Mouse (Mus musculus) liver, adult (tissue): ENCODE measurements around the gene Nab2.
A peak's percentile ranks its signal among the peaks of the same experiment; 100 is the strongest.

Experiments
- GATA4 ChIP-seq: IDR thresholded peaks from 2 replicates; pipeline ENCODE4 v1.6.1; 2014; ENCODE audit warnings: mild to moderate bottlenecking, low read length; ENCODE audit not compliant: insufficient replicate concordance

Nab2 gene

DNA sequence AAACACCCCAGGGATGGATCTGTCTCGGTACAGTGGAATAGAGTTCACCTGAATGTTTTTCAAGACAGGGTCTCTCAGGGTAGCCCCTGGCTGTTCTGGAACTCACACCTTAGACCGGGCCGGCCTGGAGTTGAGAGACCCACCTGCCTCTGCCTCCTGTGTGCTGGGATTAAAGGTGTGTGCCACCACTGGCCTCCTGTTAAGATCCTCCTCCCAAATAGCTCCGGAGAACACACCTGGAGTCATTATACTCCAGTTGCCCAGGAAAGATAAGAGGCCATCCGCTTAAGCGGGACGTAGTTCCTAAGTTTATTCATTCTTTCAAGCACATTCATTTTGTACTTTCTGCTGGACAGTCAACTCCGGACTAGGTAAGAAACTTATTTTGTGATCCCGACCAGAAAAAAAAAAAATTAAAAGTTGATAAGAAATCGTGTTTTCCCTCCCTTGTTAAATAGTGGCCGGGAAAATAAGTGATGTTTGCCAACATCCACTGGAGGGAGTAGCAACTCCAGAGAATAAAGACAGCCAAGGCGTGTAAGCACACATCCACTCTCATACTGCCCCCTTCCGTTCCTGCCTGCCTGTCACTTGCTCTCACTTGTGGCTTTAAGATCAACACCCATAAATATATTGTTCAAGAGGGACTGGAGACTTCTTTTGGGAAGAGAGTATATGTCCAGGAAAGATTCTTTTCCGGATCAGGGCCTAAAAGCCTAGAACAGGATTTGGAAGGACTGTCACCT, 9.4 kb upstream of the Nab2 start:
- no peak for TF ChIP-seq GATA4

GRCm38 (mm10) chr10:127676691-127677548, 8.6 kb upstream of the Nab2 start:
- no peak for TF ChIP-seq GATA4

DNA sequence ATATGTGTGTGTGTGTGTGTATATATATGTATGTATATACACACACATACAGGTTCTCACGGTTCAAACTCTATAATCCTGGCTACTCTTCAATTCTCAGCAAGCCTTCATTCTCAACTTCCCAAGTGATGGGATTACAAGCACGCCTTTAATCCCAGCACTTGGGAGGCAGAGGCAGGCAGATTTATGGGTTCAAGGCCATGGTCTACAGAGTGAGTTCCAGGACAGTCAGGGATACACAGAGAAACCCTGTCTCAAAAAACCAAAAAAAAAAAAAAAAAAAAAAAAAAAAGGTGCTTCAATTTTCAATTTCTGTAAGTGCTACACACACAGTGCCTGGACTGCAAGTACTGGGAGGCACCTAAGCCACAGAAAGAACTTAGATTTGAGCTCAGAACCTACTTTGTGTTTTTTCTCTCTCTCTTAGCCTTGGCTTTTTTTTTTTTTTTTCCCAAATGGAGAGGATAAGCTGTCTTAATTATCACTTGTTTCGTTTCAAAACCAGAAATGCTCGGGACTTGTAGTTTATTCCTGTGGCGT, 7.6 kb upstream of the Nab2 start:
- no peak for TF ChIP-seq GATA4

DNA sequence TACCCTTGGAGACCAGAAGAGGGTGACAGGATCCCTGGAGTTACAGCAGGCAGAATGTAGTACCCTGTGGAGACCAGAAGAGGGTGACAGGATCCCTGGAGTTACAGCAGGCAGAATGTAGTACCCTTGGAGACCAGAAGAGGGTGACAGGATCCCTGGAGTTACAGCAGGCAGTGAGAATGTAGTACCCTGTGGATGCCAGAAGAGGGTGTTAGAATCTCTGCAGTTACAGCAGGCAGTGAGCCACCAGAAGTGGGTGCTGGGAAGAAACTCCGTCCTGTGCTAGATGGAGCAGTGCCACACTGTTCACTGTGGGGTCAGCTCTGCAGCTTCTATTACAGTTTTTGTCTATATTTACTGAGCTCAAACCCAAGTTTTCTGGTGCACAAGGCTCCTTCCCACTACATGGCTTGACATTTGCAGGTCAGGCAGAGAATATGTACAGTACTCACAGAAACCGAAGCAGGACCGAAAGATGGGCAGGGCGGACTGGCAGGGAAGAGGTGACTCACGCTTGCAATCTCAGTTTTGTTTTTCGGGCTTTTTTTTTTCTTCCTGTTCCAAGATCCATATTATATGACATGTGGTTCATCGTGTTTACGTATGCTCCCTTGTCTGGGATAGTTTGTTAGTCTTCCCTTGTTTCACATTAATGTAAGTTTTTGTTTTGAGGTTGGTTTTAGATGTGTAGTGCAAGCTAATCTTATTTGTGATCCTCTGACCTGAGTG, 6.6 kb upstream of the Nab2 start:
- no peak for TF ChIP-seq GATA4

DNA sequence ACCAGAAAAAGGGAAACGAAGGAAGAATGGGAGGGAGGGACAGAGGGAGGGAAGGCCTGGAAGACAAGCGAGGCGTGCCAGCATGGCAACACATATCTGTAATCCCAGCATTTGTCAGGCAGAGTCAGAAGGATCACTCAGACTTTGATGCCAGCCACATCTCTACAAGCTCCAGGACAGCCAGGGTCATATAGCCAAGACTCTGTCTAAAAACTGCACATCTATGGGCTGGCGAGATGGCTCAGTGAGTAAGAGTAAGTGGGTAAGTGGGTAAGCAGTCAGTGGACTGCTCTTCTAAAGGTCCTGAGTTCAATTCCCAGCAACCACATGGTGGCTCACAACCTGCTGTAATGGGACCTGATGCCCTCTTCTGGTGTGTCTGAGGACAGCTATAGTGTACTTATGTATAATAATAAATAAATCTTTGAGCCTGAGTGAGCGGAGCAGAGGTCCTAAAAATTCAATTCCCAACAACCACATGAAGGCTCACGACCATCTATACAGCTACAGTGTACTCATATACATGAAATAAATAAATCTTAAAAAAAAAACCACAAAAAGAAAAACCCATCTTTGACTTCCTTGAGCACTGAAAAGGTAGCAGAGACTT, 5.8 kb upstream of the Nab2 start:
- TF ChIP-seq GATA4 = no peak

GRCm38 (mm10) chr10:127671276-127671675, 2.9 kb upstream of the Nab2 start:
- no peak for TF ChIP-seq GATA4

DNA sequence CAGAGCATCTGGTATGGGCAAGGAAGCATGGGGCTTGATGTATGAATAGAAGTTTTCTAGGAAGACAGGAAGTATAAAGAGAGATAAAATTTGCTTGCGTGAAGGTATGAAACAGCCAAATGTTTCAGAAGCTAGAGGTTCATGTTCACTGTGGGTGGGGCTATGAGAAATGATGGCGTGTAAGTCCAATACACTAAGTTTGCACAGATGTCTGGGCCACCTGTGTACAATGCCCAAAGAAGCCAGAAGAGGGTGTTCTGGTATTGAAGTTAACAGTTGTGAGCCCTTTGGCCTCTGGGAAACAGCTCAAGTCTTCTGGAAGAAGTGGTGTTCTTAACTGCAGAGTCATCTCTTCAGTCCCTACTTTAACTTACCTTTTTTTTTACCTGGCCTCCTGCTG, 1.8 kb upstream of the Nab2 start:
- no peak for TF ChIP-seq GATA4

- no peak for TF ChIP-seq GATA4
These were observed 802 bp upstream of the Nab2 start for GRCm38 (mm10) chr10:127669170-127669569.

GRCm38 (mm10) chr10:127667269-127668092, 887 bp downstream of the Nab2 start:
- TF ChIP-seq GATA4 = no peak

GRCm38 (mm10) chr10:127666501-127667268, 1.7 kb downstream of the Nab2 start, which contains the start of gene Nemp1:
Nemp1 (plus strand) TSS chr10:127666901.
- peak; percentile 22; the same call in 1 of the 2 replicates for TF ChIP-seq GATA4

DNA sequence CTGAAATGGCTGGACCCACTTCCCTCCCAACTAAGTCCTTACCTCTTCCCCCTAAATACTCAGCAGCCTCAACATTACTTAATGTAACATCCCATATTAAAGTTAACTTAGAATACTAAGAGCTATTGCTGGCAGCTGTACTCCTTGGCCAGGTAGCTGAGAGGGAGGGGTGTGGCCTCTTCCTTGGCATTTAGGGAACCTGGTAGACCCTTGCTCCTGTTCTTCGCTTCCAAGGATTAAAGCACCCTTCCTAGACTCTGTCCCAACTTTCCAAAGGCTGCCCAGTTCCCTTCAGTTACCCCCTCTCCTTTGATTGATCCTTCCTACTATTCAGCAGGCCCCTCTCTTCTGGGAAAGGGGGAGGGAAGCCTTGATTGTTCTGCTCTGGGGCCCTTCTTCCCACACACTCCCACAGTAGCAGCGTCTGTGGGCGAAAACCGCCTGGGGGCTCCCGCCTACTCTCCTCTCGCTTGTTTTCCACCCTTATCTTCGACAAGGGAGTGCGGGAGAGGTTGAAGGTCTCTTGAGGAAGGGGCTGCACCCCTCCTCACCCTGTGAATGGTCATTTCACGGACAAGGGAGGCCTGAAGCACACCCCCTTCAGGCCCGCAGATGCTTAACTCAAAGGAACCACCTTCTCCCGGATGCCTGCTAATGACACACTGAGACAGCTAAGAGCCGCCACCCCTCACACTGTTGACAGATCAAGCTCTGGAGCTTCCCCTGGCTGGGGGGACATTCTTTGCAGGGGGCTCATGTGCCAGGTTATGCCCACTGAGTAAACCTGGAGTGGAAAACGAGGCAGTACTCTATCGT, 2.8 kb downstream of the Nab2 start:
- TF ChIP-seq GATA4 = no peak

- TF ChIP-seq GATA4 = no peak
These were observed 3.5 kb downstream of the Nab2 start for GRCm38 (mm10) chr10:127664891-127665290.
